Mouse (Mus musculus) limb, embryonic 14.5 days (tissue): ENCODE data around the gene Olfr1396. TPM values are rescaled to one million over a fixed set of nuclear protein-coding genes. Genes with fewer than 3 reads are reported as not detected.

Experiments used
- ATAC-seq: fragments of 200-750 bp; cut with Nextera tagmentation; 2 replicates; pipeline ENCODE4 v1.8.0; 2017; ENCODE audit warnings: low read depth, moderate number of reproducible peaks, moderate TSS enrichment; ENCODE audit not compliant: low FRiP score
- DNase-seq: peaks from one replicate; pipeline ENCODE4 v3.0.0-alpha.2; 2015; ENCODE audit warnings: low spot score
- H3K27ac ChIP-seq: fragments of 300-500 bp; sonication (generic); replicated peaks from 2 replicates; pipeline ENCODE4 v1.5.1; 2014; ENCODE audit warnings: low read depth, mild to moderate bottlenecking, low read length, moderate library complexity, mixed read lengths
- H3K27me3 ChIP-seq: fragments of 300-500 bp; sonication (generic); 2 replicates; pipeline ENCODE4 v1.6.1; 2014; ENCODE audit warnings: low read length, mixed read lengths; ENCODE audit not compliant: control insufficient read depth, insufficient read depth
- H3K36me3 ChIP-seq: fragments of 300-500 bp; sonication (generic); 2 replicates; pipeline ENCODE4 v1.6.1; 2014; ENCODE audit warnings: mild to moderate bottlenecking, low read length, moderate library complexity, mixed read lengths; ENCODE audit not compliant: control insufficient read depth, insufficient read depth
- H3K4me1 ChIP-seq: fragments of 300-500 bp; sonication (generic); 2 replicates; pipeline ENCODE4 v1.6.1; 2014; ENCODE audit warnings: antibody characterized with exemption, low read length, mixed read lengths; ENCODE audit not compliant: control insufficient read depth, insufficient read depth
- H3K4me2 ChIP-seq: fragments of 300-500 bp; sonication (generic); replicated peaks from 2 replicates; pipeline ENCODE4 v1.6.1; 2014; ENCODE audit warnings: low read depth, mild to moderate bottlenecking, low read length, moderate library complexity; ENCODE audit not compliant: severe bottlenecking
- H3K4me3 ChIP-seq: fragments of 300-500 bp; sonication (generic); replicated peaks from 2 replicates; pipeline ENCODE4 v1.5.1; 2014; ENCODE audit warnings: low read length
- H3K9ac ChIP-seq: fragments of 300-500 bp; sonication (generic); 2 replicates; pipeline ENCODE4 v1.6.1; 2014; ENCODE audit warnings: mild to moderate bottlenecking, low read depth, low read length, moderate library complexity; ENCODE audit not compliant: severe bottlenecking
- H3K9me3 ChIP-seq: fragments of 300-500 bp; sonication (generic); 2 replicates; pipeline ENCODE4 v1.6.1; 2016; ENCODE audit warnings: low read length; ENCODE audit not compliant: control insufficient read depth
- POLR2A ChIP-seq: fragments of 200-500 bp; IDR thresholded peaks from 2 replicates; pipeline ENCODE4 v1.8.0; 2012; ENCODE audit warnings: inconsistent platforms, mild to moderate bottlenecking, moderate library complexity, borderline replicate concordance; ENCODE audit not compliant: insufficient read depth, insufficient read length; ENCODE audit errors: extremely low read depth
- WGBS: fragments of 180-500 bp; shearing (Covaris S2); extraction: QIAGEN DNeasy Blood & Tissue Kit; methylation state at CpG from one replicate; pipeline ENCODE4 v1.1.7; 2014; 5-methylcytosine and 5-hydroxymethylcytosine counted together
- polyA plus RNA-seq, 2 experiments: library from polyadenylated mRNA; depleted of rRNA in 1 of 2; stranded (reverse) in 1 of 2; unstranded in 1 of 2; fragments of >200 nt; fragmentation: Nextera tagmentation in 1 of 2; extraction: Ambion mirVana in 1 of 2; gene quantifications; 2 replicates each; pipeline versions ENCODE4 v1.2.1 to v1.2.3; 2012 to 2014

Gene Olfr1396
- polyA plus RNA-seq, 2 experiments: 0.10 to 0.11 TPM

GRCm38 (mm10) chr11:49119635-49120034 lies 5.0 kb upstream of the Olfr1396 start:
- Histone ChIP-seq H3K4me1 (no peaks in the 10 kb centered on the region), H3K27ac (no peak overlapping the region), H3K9ac (no peak overlapping the region), H3K27me3 (no peaks in the 10 kb centered on the region), H3K4me3 (no peak overlapping the region), H3K9me3 (no peaks in the 10 kb centered on the region), H3K4me2 (no peak overlapping the region), H3K36me3 (no peaks in the 10 kb centered on the region)
- WGBS: 86% methylated on average over 3 of the region's 3 CpGs
- ATAC-seq (no peak), DNase-seq (no peak)
- no peak for TF ChIP-seq POLR2A

GRCm38 (mm10) chr11:49114158-49114557 lies 516 bp downstream of the Olfr1396 start:
- H3K9ac ChIP-seq: no peak overlapping the region
- no peak overlapping the region for H3K27ac ChIP-seq
- no peaks in the 10 kb centered on the region for H3K27me3 ChIP-seq
- no peak overlapping the region for H3K4me2 ChIP-seq
- DNase-seq (no peak), ATAC-seq (no peak)
- no peaks in the 10 kb centered on the region for H3K36me3 ChIP-seq
- H3K4me1 ChIP-seq: no peaks in the 10 kb centered on the region
- no peak overlapping the region for H3K4me3 ChIP-seq
- 82% methylated on average over 2 of the region's 2 CpGs for WGBS
- no peaks in the 10 kb centered on the region for H3K9me3 ChIP-seq
- no peak for TF ChIP-seq POLR2A

GRCm38 (mm10) chr11:49112624-49113219 lies 2.0 kb downstream of the Olfr1396 start:
- no peaks in the 10 kb centered on the region for H3K27me3 ChIP-seq
- ATAC-seq (no peak), DNase-seq (no peak)
- 83% methylated on average over 6 of the region's 6 CpGs for WGBS
- H3K4me2 ChIP-seq: no peak overlapping the region
- no peaks in the 10 kb centered on the region for H3K9me3 ChIP-seq
- TF ChIP-seq POLR2A: no peak
- H3K9ac ChIP-seq: no peak overlapping the region
- no peak overlapping the region for H3K4me3 ChIP-seq
- H3K27ac ChIP-seq: no peak overlapping the region
- H3K4me1 ChIP-seq: no peaks in the 10 kb centered on the region
- H3K36me3 ChIP-seq: no peaks in the 10 kb centered on the region

GRCm38 (mm10) chr11:49111000-49111399 lies 3.7 kb downstream of the Olfr1396 start:
- Histone ChIP-seq H3K27ac (no peak overlapping the region), H3K9me3 (no peaks in the 10 kb centered on the region), H3K4me1 (no peaks in the 10 kb centered on the region), H3K4me3 (no peak overlapping the region), H3K36me3 (no peaks in the 10 kb centered on the region), H3K9ac (no peak overlapping the region), H3K4me2 (no peak overlapping the region), H3K27me3 (no peaks in the 10 kb centered on the region)
- TF ChIP-seq POLR2A: no peak
- ATAC-seq (no peak), DNase-seq (no peak)
- WGBS: 61% methylated on average over 1 of the region's 1 CpGs

GRCm38 (mm10) chr11:49108833-49109232 lies 5.8 kb downstream of the Olfr1396 start:
- Histone ChIP-seq H3K36me3 (no peaks in the 10 kb centered on the region), H3K27ac (no peak overlapping the region), H3K4me1 (no peaks in the 10 kb centered on the region), H3K9me3 (no peaks in the 10 kb centered on the region), H3K4me3 (no peak overlapping the region), H3K27me3 (no peaks in the 10 kb centered on the region), H3K4me2 (no peak overlapping the region), H3K9ac (no peak overlapping the region)
- DNase-seq: peak; percentile 32
- 40% methylated on average over 1 of the region's 1 CpGs for WGBS
- TF ChIP-seq POLR2A: no peak
- ATAC-seq: no peak
